In genomic region chr15:81466738-81467113, GRCm38 (mm10) we compare ENCODE assay signal across 8 mouse cellular contexts. TPM values are rescaled to one million over a fixed set of nuclear protein-coding genes. Genes with fewer than 3 reads are reported as not detected.
DNase-seq lines count a peak whose midpoint lies in the region; ATAC-seq and TF ChIP-seq lines count a peak whose summit lies in the region.

No protein-coding gene starts in this region.

- in situ Hi-C loops in ES-E14 (cut with MboI; ENCODE audit: low sequenced_read_pairs in 2 of 2, unreplicated experiment in 2 of 2): loop anchor here in 1 of 2 experiments (5.0 kb wide), 1 partner anchor 116 kb away; no protein-coding TSS in a partner anchor

- intact Hi-C loops in heart, postnatal 14 days (cut with DNase I): loop anchor here (2.0 to 5.0 kb wide), 2 partner anchors 56 to 118 kb away; partner anchors contain the start of gene Ep300

- H3K4me1 ChIP-seq in heart, embryonic 13.5 days: peaks cover 17% of the 10 kb centered on the region
- peaks cover 2 to 11% of the 10 kb centered on the region in 2 experiments; a peak in 3 of 4 replicates for H3K4me1 ChIP-seq in ES-E14 (ENCODE audit: control insufficient read depth in 2 of 2, insufficient read depth in 2 of 2, low read length in 2 of 2, poor library complexity in 1 of 2)
- H3K4me1 ChIP-seq in forebrain, postnatal 0 days (ENCODE audit: insufficient read depth): peaks cover 14% of the 10 kb centered on the region

- peak overlapping the region; percentile 88 for H3K27ac ChIP-seq in heart, embryonic 13.5 days (replicated peaks)
- H3K27ac ChIP-seq in ES-E14 (ENCODE audit: insufficient read depth, low read depth, low read length, poor library complexity, severe bottlenecking): peak overlapping the region; percentile 83; the same call in 1 of the 2 replicates
- peak overlapping the region; percentile 91 for H3K27ac ChIP-seq in forebrain, postnatal 0 days (ENCODE audit: low read depth, low read length)

- TF ChIP-seq CTCF in forebrain, postnatal 0 days (IDR thresholded peaks at IDR 0.05; ENCODE audit: low read depth): no peak

- 0% methylated on average over 15 of the region's 15 CpGs for WGBS in heart, embryonic 13.5 days
- WGBS in forebrain, postnatal 0 days: under 1% methylated on average over 15 of the region's 15 CpGs

- no peaks in the 10 kb centered on the region for H3K27me3 ChIP-seq in heart, embryonic 13.5 days (replicated peaks)
- no peaks in the 10 kb centered on the region for H3K27me3 ChIP-seq in forebrain, postnatal 0 days (ENCODE audit: insufficient read depth, low read length)

- H3K36me3 ChIP-seq in heart, embryonic 13.5 days: peaks cover 39% of the 10 kb centered on the region
- peaks cover 8% of the 10 kb centered on the region for H3K36me3 ChIP-seq in ES-E14 (ENCODE audit: control insufficient read depth, insufficient read depth, low read length, poor library complexity, severe bottlenecking)
- peaks cover 18% of the 10 kb centered on the region for H3K36me3 ChIP-seq in forebrain, postnatal 0 days (ENCODE audit: insufficient read depth)

- H3K4me2 ChIP-seq in heart, embryonic 13.5 days: peak overlapping the region; percentile 79
- peak overlapping the region; percentile 59 for H3K4me2 ChIP-seq in forebrain, postnatal 0 days (ENCODE audit: low read depth)

- H3K4me3 ChIP-seq in heart, embryonic 13.5 days: peak overlapping the region; percentile 79
- H3K4me3 ChIP-seq in ES-E14 (ENCODE audit: insufficient read depth in 1 of 2, low read depth in 1 of 2, low read length in 2 of 2, poor library complexity in 1 of 2, severe bottlenecking in 1 of 2): peak overlapping the region; percentile 79 to 98
- H3K4me3 ChIP-seq in forebrain, postnatal 0 days (ENCODE audit: low read depth, low read length): peak overlapping the region; percentile 66

- H3K9me3 ChIP-seq in heart, embryonic 13.5 days: peaks cover 7% of the 10 kb centered on the region
- H3K9me3 ChIP-seq in ES-E14 (ENCODE audit: control insufficient read depth, insufficient read depth, low read depth, low read length): no peaks in the 10 kb centered on the region
- 0 out of 2 replicates have a peak, but pooled peaks cover 6% of the 10 kb centered on the region for H3K9me3 ChIP-seq in forebrain, postnatal 0 days (ENCODE audit: low read length)

- no peak for DNase-seq in heart, postnatal 14 days
- no peak for DNase-seq in ES-E14 (ENCODE audit: low read depth, low spot score)
- no peak for DNase-seq in forebrain, postnatal 0 days
- no peak for DNase-seq in cerebellum, adult 18-20 months
- no peak for DNase-seq in spleen, postnatal 36 days (ENCODE audit: low spot score in 2 of 2)
- no peak for DNase-seq in spleen, adult 18-20 months

- H3K9ac ChIP-seq in heart, embryonic 13.5 days: peak overlapping the region; percentile 89
- H3K9ac ChIP-seq in ES-E14 (ENCODE audit: insufficient read depth, low read depth, low read length, poor library complexity, severe bottlenecking): peak overlapping the region; percentile 87
- H3K9ac ChIP-seq in forebrain, postnatal 0 days: peak overlapping the region; percentile 77

- ATAC-seq in heart, embryonic 13.5 days (ENCODE audit: extremely low read depth, insufficient number of reproducible peaks, low FRiP score, low TSS enrichment): peak; percentile 39; the same call in 1 of the 2 replicates
- no peak for ATAC-seq in forebrain, postnatal 0 days
- 0 out of 2 replicates have a peak, but pooled peaks have one; percentile 1 for ATAC-seq in megakaryocyte, adult 5-6 weeks (ENCODE audit: poor library complexity, severe bottlenecking)

TF ChIP-seq in ES-E14, 5 proteins besides CTCF, POLR2A, EP300 and RAD21:
- TF ChIP-seq HCFC1 (IDR thresholded peaks at IDR 0.05; ENCODE audit: borderline replicate concordance, insufficient read depth, low read length) (no peak), CHD2 (IDR thresholded peaks at IDR 0.05; ENCODE audit: low read depth, low read length) (no peak), MAFK (IDR thresholded peaks at IDR 0.05; ENCODE audit: insufficient read depth, low read depth, low read length) (0 out of 2 replicates have a peak, but pooled peaks have one; percentile 4), ZC3H11A (IDR thresholded peaks at IDR 0.05; ENCODE audit: borderline replicate concordance, low read depth, low read length) (no peak), ZNF384 (IDR thresholded peaks at IDR 0.05; ENCODE audit: low read depth, low read length) (no peak)

RNA-seq across cellular contexts. Expression of gene Rbx1, which starts 0.6 kb away (rescaled TPM):
- 308 and 402 TPM in 2 replicates for polyA plus RNA-seq in heart, embryonic 13.5 days (2015; fragmentation: Nextera tagmentation; extraction: Ambion mirVana)
- total RNA-seq in heart, postnatal 14 days (2021): 100 to 1,000 TPM; 120 to 130 TPM
- total RNA-seq in ES-E14 (2012; rRNA removed): 179 and 282 TPM in 2 replicates
- total RNA-seq in forebrain, postnatal 0 days (2014; rRNA removed): 193 and 223 TPM in 2 replicates
- 446 and 469 TPM in 2 replicates for polyA plus RNA-seq in forebrain, postnatal 0 days (2015; fragmentation: Nextera tagmentation; extraction: Ambion mirVana)
- total RNA-seq in megakaryocyte, adult 5-6 weeks (2015): 176 and 189 TPM in 2 replicates
- total RNA-seq in megakaryocyte, adult 5-6 weeks (2017): 150 and 189 TPM in 2 replicates

RNA-seq across cellular contexts. Expression of gene Dnajb7, which starts 58.6 kb away (rescaled TPM):
- 0.72 and 1.5 TPM in 2 replicates for polyA plus RNA-seq in heart, embryonic 13.5 days (2015; fragmentation: Nextera tagmentation; extraction: Ambion mirVana)
- total RNA-seq in heart, postnatal 14 days (2021): not detected
- total RNA-seq in ES-E14 (2012; rRNA removed): not detected in 2 replicates
- total RNA-seq in forebrain, postnatal 0 days (2014; rRNA removed): not detected in 2 replicates
- 0.18 TPM in 1 of 2 replicates, not detected in the other for polyA plus RNA-seq in forebrain, postnatal 0 days (2015; fragmentation: Nextera tagmentation; extraction: Ambion mirVana)
- not detected in 2 replicates for total RNA-seq in megakaryocyte, adult 5-6 weeks (2015)
- total RNA-seq in megakaryocyte, adult 5-6 weeks (2017): 0.18 TPM in 1 of 2 replicates, not detected in the other
